Mouse (Mus musculus): Measurements from ENCODE around the gene Jmjd1c.

DNA sequence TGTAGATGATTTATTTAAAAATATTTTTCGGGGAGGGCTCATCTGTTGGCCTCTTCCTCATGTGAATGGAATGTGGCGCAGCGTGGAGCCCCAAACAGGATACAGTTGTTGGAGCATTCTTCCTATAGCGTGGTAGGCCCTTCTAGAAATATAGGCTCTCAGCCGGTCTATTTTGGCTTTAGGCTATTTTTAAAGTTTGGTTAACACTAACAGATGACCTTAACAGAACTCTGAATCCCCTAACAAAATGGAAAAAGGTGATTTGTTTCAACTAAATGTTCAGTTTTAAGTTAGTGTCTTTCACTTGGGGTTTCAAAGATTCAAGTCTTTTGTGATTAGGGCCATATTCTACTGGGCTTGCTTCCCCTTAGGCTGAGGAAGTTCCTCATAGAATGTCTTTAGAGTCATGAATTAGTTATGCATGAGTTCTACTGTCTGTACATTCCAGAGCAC lies 91.1 kb downstream of the Jmjd1c start:
- TF ChIP-seq EP300 (IDR thresholded peaks at IDR 0.05; ENCODE audit: insufficient read depth, low read depth, low read length) (no peak), POLR2A (IDR thresholded peaks at IDR 0.05; ENCODE audit: insufficient read depth, low read depth, low read length) (no peak)

Data from heart, adult 2 months (tissue).